Mouse (Mus musculus) CD4-positive, CD25-positive, alpha-beta regulatory T cell, adult 2 months (primary cell): ENCODE measurements around the gene Myo1d.

Experiments used
- DNase-seq: peaks from one replicate; pipeline ENCODE4 v3.0.0-alpha.2; 2012; ENCODE audit warnings: low read depth, low spot score

Myo1d gene

GRCm38 (mm10) chr11:80779527-80780344 is at the start of gene Myo1d:
TSS of gene Myo1d (minus strand) at chr11:80780025.
- DNase-seq, result peak; percentile 93

- DNase-seq, result no peak
Measured at GRCm38 (mm10) chr11:80821794-80822193, 42.0 kb upstream of the Myo1d start.

- DNase-seq, result no peak
Measured at GRCm38 (mm10) chr11:80821296-80821695, 41.5 kb upstream of the Myo1d start.

GRCm38 (mm10) chr11:80820085-80820484 is 40.3 kb upstream of the Myo1d start:
- DNase-seq, result no peak

- peak; percentile 71 for DNase-seq
Measured at GRCm38 (mm10) chr11:80818060-80818697, 38.4 kb upstream of the Myo1d start.

DNA sequence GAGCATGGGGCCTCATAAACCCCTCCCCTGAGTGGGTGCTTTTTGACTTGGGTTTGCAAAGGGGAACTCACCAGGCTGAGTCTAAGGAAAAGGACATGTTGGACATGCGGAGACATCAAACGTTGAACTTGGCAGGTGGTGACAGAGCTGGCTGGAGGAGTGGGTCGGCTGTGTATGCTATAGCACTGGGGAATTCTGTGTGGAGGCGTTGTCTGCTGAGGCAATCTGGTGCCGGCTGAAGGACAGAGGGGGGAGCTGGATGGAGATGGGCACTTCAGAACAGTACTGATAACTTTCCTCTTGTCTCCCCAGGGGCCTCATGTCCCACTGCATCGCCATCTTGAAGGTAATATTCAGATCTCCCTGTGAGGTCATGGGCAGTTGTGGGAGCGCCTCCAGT is 35.5 kb upstream of the Myo1d start:
- DNase-seq, result no peak

DNA sequence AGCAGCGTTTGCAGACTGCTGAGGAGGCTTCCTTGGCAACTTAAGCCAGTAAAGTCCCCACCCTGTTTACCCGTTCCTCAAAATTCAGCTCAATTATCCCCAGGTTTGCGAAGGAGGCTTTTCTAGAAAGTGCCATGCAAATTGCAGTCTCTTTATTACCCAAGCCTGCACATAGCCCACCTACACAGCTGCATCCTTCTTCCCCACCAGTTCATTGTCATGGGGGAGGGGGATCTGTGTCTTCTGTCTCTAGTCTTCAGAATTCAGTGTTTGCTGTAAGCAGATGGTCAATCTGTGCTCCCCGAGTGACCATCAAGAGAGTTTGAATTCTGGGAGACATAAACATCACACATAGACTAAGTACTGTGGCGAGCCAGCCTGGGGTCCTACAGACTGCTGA is 31.3 kb upstream of the Myo1d start:
- no peak for DNase-seq

DNA sequence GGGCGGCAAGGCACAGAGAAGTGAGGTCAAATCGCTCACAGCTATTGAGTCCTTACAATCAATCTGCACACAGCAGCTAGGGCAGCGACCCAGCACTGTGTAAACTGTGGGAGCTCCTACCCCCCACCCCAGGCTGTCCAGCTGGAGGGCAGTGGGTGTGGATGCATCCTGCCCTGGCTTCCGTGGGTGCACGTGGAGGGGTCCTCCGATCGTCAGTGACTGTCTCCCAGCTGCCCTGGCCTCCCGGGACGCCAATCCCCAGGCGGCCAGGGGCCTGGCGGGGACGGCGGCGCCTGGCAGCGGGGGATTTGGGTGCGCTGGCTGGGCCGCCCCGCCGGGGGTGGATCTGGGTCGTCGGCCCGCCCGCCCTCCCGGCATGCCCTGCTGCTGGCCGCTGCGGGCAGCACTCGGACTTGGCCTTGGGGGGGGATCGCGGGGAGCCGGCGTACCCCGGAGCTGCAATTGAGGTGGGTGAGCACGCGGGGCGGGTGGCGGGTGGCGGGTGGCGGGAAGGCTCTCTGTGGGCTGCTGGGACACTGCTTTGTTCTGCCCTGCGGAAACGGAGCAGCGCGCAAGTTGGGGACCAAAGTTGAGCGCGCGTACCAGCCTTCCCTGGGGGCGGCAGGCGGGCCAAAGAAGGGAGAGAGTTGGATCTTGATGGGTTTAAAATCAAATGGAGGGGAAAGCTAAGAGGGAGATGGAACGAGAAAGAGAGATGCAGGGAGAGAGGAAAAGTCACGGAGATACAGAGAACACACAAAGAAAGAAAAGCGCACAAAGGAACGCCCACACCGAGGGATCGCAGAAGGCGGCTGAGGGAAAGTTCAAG is 30.4 kb upstream of the Myo1d start, which contains the start of gene Tmem98:
Gene Tmem98 (plus strand): TSS at position 183 of the 829 bp plus-strand sequence.
- DNase-seq, result no peak

DNA sequence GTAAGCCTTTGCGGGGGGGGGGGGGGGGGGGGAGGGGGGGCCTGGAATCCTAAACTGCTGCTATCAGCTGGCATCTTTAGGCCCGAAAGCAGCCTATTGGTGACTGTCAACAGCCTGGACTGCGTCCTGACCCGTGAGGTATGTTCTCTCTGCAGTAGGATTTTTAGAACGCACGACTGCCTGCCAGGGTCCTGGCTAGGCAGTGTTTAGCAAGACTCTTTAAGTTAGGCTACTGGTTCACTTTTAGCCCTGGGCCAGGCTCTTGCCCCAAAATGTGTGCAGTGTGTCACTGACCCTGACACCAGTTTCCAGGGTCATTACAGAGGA is 29.8 kb upstream of the Myo1d start:
- DNase-seq, result no peak

DNA sequence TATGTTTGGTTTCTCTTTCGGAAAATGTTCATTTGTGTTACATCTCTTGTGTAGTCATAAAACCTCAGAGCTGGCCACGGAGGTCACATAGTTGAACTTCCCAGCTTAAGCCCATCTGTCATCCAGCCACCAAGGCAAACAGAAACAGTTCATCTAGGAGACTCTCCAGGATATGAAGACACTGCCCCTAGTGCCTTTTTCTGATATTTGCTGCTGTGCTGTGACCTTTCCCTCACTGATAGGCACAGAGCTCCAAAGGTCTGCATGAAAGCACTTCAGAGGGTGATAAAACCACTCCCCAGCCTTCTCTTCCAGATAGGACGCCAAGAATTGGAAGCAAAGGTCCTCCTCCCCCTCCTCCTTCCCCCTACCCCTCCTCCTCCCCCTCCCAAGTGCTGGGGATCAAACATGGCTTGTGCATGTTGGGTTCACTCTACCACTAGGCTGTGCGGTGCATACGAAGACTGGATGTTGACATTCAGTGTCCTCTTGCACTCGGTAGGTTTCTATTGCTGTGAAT is 28.8 kb upstream of the Myo1d start:
- DNase-seq, result no peak

- no peak for DNase-seq
Measured at GRCm38 (mm10) chr11:80802706-80803105, 22.9 kb upstream of the Myo1d start.

DNA sequence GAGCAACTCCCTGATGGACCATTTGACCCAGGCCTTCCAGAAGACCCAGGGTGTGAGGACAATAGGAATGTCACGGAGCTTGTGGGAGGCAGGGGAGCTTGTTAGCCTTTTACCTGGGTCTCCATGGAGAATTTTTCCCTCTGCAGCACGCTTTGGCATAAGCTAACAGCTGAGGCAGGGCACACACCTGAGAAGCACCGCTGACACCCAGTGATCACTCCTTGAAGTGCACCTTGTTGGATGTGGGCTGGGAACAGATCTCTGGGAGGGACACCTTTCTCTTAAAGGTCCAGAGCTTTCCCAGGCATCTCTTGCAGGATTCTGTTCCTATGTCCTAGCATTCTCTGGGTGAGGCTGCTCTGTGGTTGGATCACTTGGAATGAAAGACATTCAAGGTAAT is 20.2 kb upstream of the Myo1d start:
- peak; percentile 29 for DNase-seq

DNA sequence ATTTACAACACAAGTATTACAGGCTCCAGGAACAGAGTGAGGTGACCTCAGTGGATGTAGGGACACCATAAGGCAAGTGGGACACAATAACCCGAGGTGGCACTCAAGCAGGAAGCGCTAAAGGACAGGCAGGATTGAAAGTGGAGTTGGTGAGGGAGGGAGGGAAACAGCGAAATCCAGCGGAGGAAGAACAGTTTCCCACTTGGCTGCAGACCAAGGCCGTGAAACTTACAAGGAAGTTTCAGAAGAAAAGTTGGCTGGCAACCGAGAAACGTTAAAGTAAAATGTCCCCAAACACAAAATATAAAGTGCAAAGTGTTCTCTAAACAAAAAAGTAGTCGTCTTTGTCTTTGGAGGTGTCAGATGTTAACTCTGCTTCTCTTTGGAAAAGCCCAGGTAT is 15.6 kb upstream of the Myo1d start:
- no peak for DNase-seq

GRCm38 (mm10) chr11:80794290-80794689 is 14.5 kb upstream of the Myo1d start:
- no peak for DNase-seq

GRCm38 (mm10) chr11:80793386-80793785 is 13.6 kb upstream of the Myo1d start:
- no peak for DNase-seq

DNA sequence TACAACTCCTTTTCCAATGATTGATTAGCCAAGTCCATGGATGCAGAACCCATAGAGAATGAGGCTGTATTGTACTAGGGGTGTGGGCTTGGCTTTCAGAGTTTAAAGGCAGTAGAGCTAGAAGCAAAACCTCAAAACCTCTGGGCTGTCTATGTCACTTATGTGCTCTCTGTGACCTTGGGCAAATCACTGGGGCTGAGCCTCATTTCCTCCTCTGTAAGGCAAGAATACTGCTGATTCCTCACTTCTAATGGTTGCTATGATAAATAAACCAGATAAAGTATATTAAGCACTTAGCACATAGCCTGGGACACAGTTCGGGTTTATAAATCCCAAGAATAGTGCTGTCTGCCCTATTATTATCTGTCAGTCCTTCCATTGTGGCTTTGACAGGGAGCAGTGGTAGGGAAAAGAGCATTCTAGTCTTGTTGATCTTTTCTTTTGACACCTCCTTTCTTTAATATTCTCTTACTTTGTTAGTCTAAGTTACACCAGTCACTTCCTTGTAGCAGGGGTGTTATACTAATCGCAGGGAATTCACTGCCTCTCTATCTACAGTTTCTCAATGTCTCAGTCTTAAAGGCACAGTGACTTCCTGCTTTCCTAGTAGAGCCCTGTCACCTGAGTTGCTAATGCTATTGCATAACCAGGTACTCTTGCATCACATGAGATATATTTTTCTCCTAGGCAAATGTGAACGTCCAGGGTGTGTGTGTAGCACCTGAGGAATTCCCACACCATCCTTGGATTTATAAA is 12.0 kb upstream of the Myo1d start:
- no peak for DNase-seq

- no peak for DNase-seq
Measured at GRCm38 (mm10) chr11:80790413-80790812, 10.6 kb upstream of the Myo1d start.

GRCm38 (mm10) chr11:80789647-80790240 is 9.9 kb upstream of the Myo1d start:
- DNase-seq, result no peak

DNA sequence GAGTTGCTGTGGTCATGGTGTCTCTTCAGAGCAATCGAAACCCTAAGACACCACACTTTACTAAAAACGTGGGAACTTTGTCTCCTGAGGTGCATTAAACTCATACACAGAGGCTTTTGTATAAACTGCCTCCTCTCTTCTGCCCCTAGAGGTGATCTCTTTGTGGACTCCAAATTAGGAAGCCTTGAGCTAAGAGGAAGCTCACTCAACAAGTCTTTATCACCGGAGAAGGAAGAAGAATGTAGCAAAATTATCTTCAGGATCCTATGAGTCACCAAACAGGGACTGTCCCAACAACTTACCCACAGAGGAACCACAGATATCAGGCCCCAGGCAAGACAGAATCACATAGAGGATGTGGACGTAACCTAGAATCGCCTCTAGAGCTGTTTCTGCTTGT is 5.8 kb upstream of the Myo1d start:
- DNase-seq, result peak; percentile 46

GRCm38 (mm10) chr11:80784294-80784743 is 4.5 kb upstream of the Myo1d start:
- DNase-seq, result no peak

- DNase-seq, result no peak
Measured at GRCm38 (mm10) chr11:80783460-80783859, 3.6 kb upstream of the Myo1d start.
